13 mouse cellular contexts compared by ENCODE assay signal in genomic region chr16:75826498-75826897, GRCm38 (mm10). TPM values are rescaled to one million over a fixed set of nuclear protein-coding genes. Genes with fewer than 3 reads are reported as not detected.
A peak's percentile ranks its signal among the peaks of the same experiment; 100 is the strongest.
DNase-seq lines count a peak whose midpoint lies in the region; ATAC-seq lines count a peak whose summit lies in the region.
"Had no signal": no experiment of that assay in that cellular context is flagged by ENCODE, and none has a peak within 500 bp of the region (broad histone marks: within the 10 kb centered on the region; RNA-seq: fewer than 3 reads in every experiment).

No protein-coding gene starts in this region.

- peak; percentile 52; the same call in 1 of the 2 replicates for ATAC-seq in intestine, embryonic 14.5 days (replicated peaks; ENCODE audit: low FRiP score, low TSS enrichment, low read depth)
- peak; percentile 82 for ATAC-seq in liver, embryonic 16.5 days (ENCODE audit: low read depth)
- ATAC-seq: hindbrain, postnatal 0 days had no signal

- no peak overlapping the region for H3K4me2 ChIP-seq in intestine, embryonic 14.5 days (ENCODE audit: low read length)
- H3K4me2 ChIP-seq in liver, embryonic 16.5 days (ENCODE audit: low read depth, low read length) = no peak overlapping the region

- intact Hi-C loops in heart, postnatal 36 days (cut with DNase I) = no loop called here

- no peak overlapping the region for H3K4me3 ChIP-seq in intestine, embryonic 14.5 days (ENCODE audit: low read depth, low read length)
- H3K4me3 ChIP-seq in liver, embryonic 16.5 days (ENCODE audit: low read depth, low read length) = no peak overlapping the region

- H3K9ac ChIP-seq in intestine, embryonic 14.5 days (ENCODE audit: low read length) = no peak overlapping the region
- H3K9ac ChIP-seq in liver, embryonic 16.5 days (ENCODE audit: low read depth, low read length) = no peak overlapping the region

- DNase-seq in heart, adult 11 months = peak; percentile 39
- no peak for DNase-seq in heart, postnatal 36 days
- DNase-seq in ES-CJ7 (ENCODE audit: low read depth, low spot score) = peak; percentile 7
- DNase-seq in intestine, embryonic 14.5 days (ENCODE audit: low spot score) = no peak
- no peak for DNase-seq in kidney, adult 9 months
- DNase-seq in layer of hippocampus, adult 11-12 months (ENCODE audit: low spot score) = no peak
- no peak for DNase-seq in adrenal gland, postnatal 14 days
- DNase-seq: cerebellum, adult 9-11 months; heart, postnatal 10 days; kidney, postnatal 10 days; left cerebral cortex, postnatal 4 days had no signal

- no peaks in the 10 kb centered on the region for H3K9me3 ChIP-seq in intestine, embryonic 14.5 days (ENCODE audit: control insufficient read depth, low read length)
- H3K9me3 ChIP-seq in liver, embryonic 16.5 days (replicated peaks; ENCODE audit: control insufficient read depth, low read length) = no peaks in the 10 kb centered on the region

- no peaks in the 10 kb centered on the region for H3K27me3 ChIP-seq in intestine, embryonic 14.5 days (replicated peaks; ENCODE audit: control insufficient read depth, insufficient read depth, low read length)
- no peaks in the 10 kb centered on the region for H3K27me3 ChIP-seq in liver, embryonic 16.5 days (ENCODE audit: control insufficient read depth, insufficient read depth, low read depth, low read length)

- no peaks in the 10 kb centered on the region for H3K36me3 ChIP-seq in intestine, embryonic 14.5 days (ENCODE audit: control insufficient read depth, insufficient read depth, low read length)
- no peaks in the 10 kb centered on the region for H3K36me3 ChIP-seq in liver, embryonic 16.5 days (ENCODE audit: control insufficient read depth, insufficient read depth)

- no peaks in the 10 kb centered on the region for H3K4me1 ChIP-seq in intestine, embryonic 14.5 days (replicated peaks; ENCODE audit: control insufficient read depth, insufficient read depth, low read length)
- H3K4me1 ChIP-seq in liver, embryonic 16.5 days (ENCODE audit: control insufficient read depth, low read depth, low read length) = no peaks in the 10 kb centered on the region

- H3K27ac ChIP-seq in intestine, embryonic 14.5 days (ENCODE audit: low read depth) = no peak overlapping the region
- no peak overlapping the region for H3K27ac ChIP-seq in liver, embryonic 16.5 days (ENCODE audit: low read length)
- H3K27ac ChIP-seq: hindbrain, postnatal 0 days had no signal

RNA-seq across cellular contexts. Expression of gene Hspa13, which starts 59.6 kb away (rescaled TPM):
- total RNA-seq in heart, postnatal 36 days (2021) = 10 to 100 TPM; 13.5 to 13.9 TPM
- 27.3 and 30.4 TPM in 2 replicates for polyA plus RNA-seq in intestine, embryonic 14.5 days (2014; fragmentation: Nextera tagmentation; extraction: Ambion mirVana)
- 8.6 and 8.8 TPM in 2 replicates for polyA plus RNA-seq in liver, embryonic 16.5 days (2015; fragmentation: Nextera tagmentation; extraction: Ambion mirVana)
- 34.2 and 35.2 TPM in 2 replicates for total RNA-seq in adrenal gland, postnatal 14 days (2021)

Comparison
In these comparisons a context has a peak if more than half of its experiments do, and no peak if none do; other contexts are left out.
1. DNase-seq: peak in heart, adult 11 months (single experiment) and ES-CJ7 (single experiment); none in heart, postnatal 36 days (0 of 2), intestine, embryonic 14.5 days (single experiment), kidney, adult 9 months (single experiment), layer of hippocampus, adult 11-12 months (single experiment) and adrenal gland, postnatal 14 days (single experiment).